Mouse (Mus musculus): Measurements from ENCODE around the gene Mycbp2. TPM values are rescaled to one million over a fixed set of nuclear protein-coding genes. Genes with fewer than 3 reads are reported as not detected.

Mycbp2 gene
- total RNA-seq, 2 experiments from 2014 or later: 25.0 to 31.0 TPM

DNA sequence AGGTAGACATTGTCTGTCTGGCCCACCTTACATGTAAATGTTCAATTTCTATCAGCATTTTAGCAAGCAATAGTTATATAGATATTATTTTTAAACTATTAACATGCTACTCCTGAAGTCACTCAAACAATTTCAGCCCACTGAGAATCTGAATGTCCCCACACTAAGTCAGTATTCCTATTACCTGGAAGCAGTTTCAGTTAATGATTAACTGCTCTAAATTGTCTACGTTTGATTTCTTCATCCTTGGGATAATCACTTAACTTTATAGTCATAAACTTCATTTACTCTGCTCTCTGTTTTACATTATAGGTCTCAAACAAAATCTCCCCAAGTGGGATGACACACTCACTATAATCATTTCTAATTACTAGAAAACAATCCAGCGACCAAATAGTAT, 60.0 kb downstream of the Mycbp2 start:
- no peak for DNase-seq (ENCODE audit: low spot score)
- intact Hi-C loops (cut with DNase I): no loop called here

DNA sequence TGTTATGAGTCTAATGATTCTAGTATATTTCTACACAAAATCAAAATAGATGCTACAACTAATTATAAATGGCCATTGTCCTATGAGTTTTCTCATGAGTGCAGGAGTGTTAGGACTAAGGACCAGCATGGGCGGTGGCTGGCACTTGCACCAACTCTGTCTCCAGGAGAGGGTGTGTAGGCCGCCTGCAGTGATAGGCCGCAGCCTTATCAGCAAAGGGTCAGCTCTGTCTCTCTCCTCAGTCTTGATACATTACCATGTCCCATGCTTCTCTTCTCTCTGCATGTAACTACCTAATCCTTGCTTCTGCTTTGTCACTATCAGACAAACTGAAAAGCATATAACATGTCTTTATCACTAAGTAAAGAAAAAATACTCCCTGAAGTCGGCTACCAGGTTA, 69.9 kb downstream of the Mycbp2 start:
- DNase-seq (ENCODE audit: low spot score): no peak
- intact Hi-C loops (cut with DNase I): no loop called here

GRCm38 (mm10) chr14:103260437-103260836, 86.2 kb downstream of the Mycbp2 start:
- DNase-seq (ENCODE audit: low spot score): no peak
- intact Hi-C loops (cut with DNase I): no loop called here

DNA sequence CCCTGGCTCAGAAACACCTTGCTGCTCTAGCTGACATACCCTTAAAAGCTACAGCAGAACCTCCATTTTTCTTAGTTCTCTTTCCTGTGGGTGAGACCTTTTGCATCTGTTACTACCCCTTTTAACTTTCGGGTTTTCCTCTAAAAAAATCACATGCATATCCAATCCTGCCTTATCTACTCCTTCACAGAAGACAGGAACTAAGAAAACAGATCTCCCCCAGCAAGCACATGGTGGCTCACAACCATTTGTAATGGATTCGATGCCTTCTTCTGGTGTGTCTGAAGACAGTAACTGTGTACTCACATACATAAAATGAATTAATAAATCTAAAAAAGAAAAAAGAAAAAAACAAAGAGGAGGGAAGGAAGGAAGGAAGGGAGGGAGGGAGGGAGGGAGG, 87.9 kb downstream of the Mycbp2 start:
- DNase-seq (ENCODE audit: low spot score): no peak
- intact Hi-C loops (cut with DNase I): loop anchor here (10.0 kb wide), 1 partner anchor 276 kb away; no protein-coding TSS in a partner anchor

DNA sequence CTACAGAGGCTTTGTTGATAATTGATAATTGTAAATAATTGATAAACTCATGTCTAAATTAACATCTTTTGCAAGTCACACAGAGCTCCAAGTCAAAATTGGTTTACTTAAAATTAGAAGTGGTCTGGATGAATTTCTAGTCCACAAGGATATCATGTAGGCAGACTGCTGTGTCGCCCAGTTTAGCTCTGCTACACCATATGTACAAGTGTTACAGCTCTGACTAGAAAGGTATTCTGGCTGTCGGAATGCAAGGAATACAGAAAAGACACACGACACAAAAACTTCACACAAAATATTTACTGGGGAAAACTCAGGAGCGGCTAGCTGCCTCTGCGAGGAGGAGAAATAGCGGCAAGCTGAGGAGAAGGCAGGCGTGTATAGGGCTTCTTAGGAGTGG, 89.7 kb downstream of the Mycbp2 start:
- DNase-seq (ENCODE audit: low spot score): no peak
- intact Hi-C loops (cut with DNase I): loop anchor here (10.0 kb wide), 1 partner anchor 278 kb away; no protein-coding TSS in a partner anchor

DNA sequence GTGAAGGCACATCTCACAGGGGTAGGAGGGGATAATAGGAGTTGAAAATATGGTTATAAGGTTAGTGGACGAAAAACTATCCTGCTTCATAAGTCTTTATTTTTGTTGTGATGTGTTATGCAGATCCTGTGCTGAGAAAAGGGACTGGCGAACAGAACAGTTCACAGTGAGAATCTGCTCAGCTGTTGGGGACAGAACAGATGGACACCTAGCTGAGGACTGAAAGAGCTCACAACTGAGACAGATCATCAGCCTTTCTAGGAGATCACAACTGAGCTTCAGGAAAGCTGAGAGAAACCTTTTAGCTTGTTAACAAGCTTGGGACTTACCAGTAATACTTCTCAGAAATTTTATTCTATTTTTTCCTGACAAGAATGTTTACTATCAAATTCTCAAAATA, 92.3 kb downstream of the Mycbp2 start:
- intact Hi-C loops (cut with DNase I): loop anchor here (10.0 kb wide), 1 partner anchor 280 kb away; no protein-coding TSS in a partner anchor
- DNase-seq (ENCODE audit: low spot score): no peak

GRCm38 (mm10) chr14:103242020-103242419, 104.6 kb downstream of the Mycbp2 start:
- intact Hi-C loops (cut with DNase I): no loop called here
- DNase-seq (ENCODE audit: low spot score): no peak

GRCm38 (mm10) chr14:103234770-103235169, 111.8 kb downstream of the Mycbp2 start:
- intact Hi-C loops (cut with DNase I): no loop called here
- DNase-seq (ENCODE audit: low spot score): no peak

- intact Hi-C loops (cut with DNase I): no loop called here
- no peak for DNase-seq (ENCODE audit: low spot score)
Observed at GRCm38 (mm10) chr14:103233640-103234593, 112.7 kb downstream of the Mycbp2 start.

DNA sequence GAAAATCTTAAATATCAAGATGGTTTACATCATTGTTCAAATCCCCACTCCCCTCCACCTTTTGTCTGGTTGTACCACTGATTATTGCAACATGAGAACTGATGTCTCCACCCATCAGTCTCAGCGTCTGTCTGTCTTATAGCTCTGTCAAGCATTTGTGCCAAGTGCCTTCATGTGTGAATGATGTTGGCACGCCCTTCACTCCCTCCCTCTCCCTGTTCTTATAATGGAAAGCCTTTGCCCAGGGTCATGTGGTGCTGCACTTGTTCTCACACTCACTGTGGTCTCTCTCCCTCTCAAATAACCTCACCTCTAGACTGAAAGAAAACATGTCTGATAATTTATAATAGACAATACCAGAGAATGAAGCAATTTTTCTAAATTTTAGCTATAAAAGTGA, 124.3 kb downstream of the Mycbp2 start:
- DNase-seq (ENCODE audit: low spot score): no peak
- intact Hi-C loops (cut with DNase I): loop anchor here (5.0 kb wide), 1 partner anchor 245 kb away; no protein-coding TSS in a partner anchor

DNA sequence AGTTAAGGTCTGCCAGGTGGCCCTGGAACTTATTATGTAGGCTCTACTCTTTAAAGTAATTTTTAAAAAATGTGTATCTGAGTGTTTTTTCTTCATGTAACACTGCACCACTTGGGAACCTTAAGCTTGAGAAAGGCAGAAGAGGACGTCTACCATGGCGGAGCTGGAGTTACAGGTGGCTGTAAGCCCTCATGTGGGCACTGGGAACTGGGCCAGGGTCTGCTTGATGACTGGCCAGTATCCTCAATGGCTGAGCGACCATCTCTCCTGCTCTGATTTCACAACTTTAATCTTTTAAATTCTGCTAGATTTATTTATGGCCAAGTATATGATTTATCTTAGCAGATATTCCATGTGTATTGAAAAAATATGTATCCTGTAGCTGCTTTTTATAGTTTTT, 124.9 kb downstream of the Mycbp2 start:
- intact Hi-C loops (cut with DNase I): loop anchor here (5.0 kb wide), 1 partner anchor 246 kb away; no protein-coding TSS in a partner anchor
- DNase-seq (ENCODE audit: low spot score): no peak

DNA sequence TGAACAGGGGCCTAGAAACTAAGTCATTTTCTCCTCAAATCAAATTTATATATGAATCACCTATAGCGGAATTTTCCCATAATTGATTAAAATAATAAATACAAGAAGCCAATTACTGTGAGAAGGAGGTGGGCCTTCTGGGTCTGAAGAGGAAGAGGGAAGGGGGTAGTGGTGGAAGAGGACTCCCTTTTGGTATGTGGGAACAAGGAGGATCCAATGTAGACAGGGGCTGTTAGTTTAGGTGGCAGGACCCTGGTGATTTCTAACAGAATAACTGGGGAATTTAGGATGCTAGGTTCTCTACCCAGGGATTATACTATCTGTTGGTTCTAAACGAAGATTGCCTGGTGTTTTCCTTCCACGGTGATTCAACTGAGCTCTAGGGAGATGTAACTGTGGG, 130.3 kb downstream of the Mycbp2 start:
- no peak for DNase-seq (ENCODE audit: low spot score)
- intact Hi-C loops (cut with DNase I): no loop called here

DNA sequence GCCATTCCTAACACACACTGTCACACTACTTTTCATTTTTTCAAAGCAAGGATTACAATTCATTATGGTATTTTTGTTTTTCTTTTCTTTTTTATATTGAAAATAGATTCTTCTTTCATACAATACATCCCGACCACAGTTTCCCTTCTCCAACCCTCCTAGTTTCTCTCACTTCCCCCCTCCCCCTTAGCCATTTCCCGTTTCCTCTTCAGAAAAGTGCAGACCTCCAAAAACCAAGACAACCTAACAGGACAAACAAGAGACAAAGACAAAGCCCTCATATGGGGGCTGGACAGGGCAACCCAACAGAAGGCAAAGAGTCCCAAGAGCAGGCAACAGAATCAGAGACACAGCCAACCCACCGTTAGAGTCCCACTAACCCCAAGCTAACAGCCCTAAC, 160.0 kb downstream of the Mycbp2 start:
- intact Hi-C loops (cut with DNase I): no loop called here
- no peak for DNase-seq (ENCODE audit: low spot score)

- intact Hi-C loops (cut with DNase I): no loop called here
- DNase-seq (ENCODE audit: low spot score): no peak
Observed at GRCm38 (mm10) chr14:103186076-103186475, 160.5 kb downstream of the Mycbp2 start.

GRCm38 (mm10) chr14:103180096-103180495, 166.5 kb downstream of the Mycbp2 start:
- DNase-seq (ENCODE audit: low spot score): no peak
- intact Hi-C loops (cut with DNase I): no loop called here

DNA sequence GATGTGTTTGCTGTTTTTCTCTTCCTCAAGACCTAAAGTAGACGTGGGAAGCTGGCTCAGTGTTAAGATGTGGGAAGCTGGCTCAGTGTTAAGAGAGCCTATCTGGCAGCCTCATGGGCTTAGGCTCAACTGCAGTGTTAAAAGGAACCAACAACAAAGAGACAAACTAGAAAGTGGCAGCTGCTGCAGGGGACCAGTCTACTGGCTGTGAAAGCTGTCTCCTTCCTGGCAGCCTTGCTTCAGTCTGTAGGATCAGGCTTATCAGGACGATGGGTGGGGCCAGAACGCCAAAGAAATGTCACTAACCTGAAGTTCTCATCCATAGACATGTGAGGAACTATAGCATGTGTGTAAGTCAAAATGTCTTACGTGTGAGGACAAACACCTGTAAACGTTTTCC, 183.7 kb downstream of the Mycbp2 start:
- intact Hi-C loops (cut with DNase I): no loop called here
- no peak for DNase-seq (ENCODE audit: low spot score)

- DNase-seq (ENCODE audit: low spot score): no peak
- intact Hi-C loops (cut with DNase I): no loop called here
Observed at GRCm38 (mm10) chr14:103155685-103156084, 190.9 kb downstream of the Mycbp2 start.

- intact Hi-C loops (cut with DNase I): no loop called here
Observed at GRCm38 (mm10) chr14:103150139-103150538, 196.5 kb downstream of the Mycbp2 start.

DNA sequence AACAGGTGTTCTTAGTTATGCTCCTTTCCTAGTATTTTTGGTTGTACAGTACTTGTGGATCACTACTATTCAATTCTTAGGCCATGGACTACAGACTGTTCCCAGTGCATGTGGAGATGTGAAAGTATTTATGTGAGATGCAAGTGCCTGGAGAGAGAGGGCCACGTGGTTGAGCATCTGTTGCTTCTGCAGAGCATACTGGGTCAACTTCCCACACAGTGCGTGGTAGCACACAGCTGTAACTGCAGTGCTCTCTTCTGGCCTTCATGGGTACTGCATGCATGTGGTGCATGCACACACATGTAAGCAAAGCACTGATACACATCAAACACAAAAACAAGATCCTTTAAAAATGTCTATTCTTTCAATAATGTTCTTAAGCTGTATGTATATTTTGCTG, 214.6 kb downstream of the Mycbp2 start:
- intact Hi-C loops (cut with DNase I): loop anchor here (2.0 kb wide), 1 partner anchor 67 kb away; no protein-coding TSS in a partner anchor
- no peak for DNase-seq (ENCODE audit: low spot score)

More at GRCm38 (mm10) chr14:103150139-103150538, 196.5 kb downstream of the Mycbp2 start:
- DNase-seq (ENCODE audit: low spot score): no peak

GRCm38 (mm10) chr14:103125756-103126155, 220.9 kb downstream of the Mycbp2 start:
- no peak for DNase-seq (ENCODE audit: low spot score)
- intact Hi-C loops (cut with DNase I): no loop called here

DNA sequence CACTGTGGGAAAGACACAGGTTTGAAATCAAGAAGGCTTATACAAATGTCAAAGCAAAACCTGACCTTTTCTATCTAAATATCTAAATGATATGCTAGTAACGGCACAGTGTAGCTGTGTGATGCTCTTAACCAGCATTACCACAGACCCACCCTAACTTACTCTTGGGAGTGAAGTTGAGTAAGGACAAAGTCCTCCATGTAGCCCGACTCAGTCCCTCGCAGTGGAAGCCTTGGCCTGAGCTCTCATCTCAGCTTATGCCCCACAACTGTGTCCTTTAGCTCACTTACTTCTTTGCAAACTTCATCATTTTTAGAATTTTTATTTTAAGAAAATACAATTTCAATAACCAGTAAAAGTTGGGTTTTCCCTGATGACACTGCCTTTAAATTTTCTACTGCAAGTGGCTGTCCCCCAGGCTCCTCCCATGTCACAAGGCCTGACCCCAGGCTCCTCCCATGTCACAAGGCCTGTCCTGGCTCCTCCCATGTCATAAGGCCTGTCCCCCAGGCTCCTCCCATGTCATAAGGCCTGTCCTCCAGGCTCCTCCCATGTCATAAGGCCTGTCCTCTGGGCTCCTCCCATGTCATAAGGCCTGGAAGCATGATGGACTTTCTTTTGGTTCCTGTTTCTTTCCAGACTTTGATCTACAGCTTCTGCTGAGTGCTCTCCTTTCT, 231.5 kb downstream of the Mycbp2 start:
- intact Hi-C loops (cut with DNase I): no loop called here
- DNase-seq (ENCODE audit: low spot score): no peak
